Mouse (Mus musculus) adrenal gland (tissue): Measurements from ENCODE around the gene Dnal1.

Experiments
- intact Hi-C: fragments of 180-260 bp; cut with DNase I; formaldehyde crosslinking; loops from one replicate; pipeline ENCODE4 v1.15.1; 2025

Gene Dnal1

GRCm38 (mm10) chr12:84161616-84162433 is 47.7 kb downstream of the Dnal1 start:
- intact Hi-C loops = loop anchor here (2.0 kb wide), 1 partner anchor 83 kb away; no protein-coding TSS in a partner anchor

GRCm38 (mm10) chr12:84163133-84163532 is 49.0 kb downstream of the Dnal1 start:
- intact Hi-C loops = loop anchor here (2.0 kb wide), 1 partner anchor 82 kb away; no protein-coding TSS in a partner anchor

DNA sequence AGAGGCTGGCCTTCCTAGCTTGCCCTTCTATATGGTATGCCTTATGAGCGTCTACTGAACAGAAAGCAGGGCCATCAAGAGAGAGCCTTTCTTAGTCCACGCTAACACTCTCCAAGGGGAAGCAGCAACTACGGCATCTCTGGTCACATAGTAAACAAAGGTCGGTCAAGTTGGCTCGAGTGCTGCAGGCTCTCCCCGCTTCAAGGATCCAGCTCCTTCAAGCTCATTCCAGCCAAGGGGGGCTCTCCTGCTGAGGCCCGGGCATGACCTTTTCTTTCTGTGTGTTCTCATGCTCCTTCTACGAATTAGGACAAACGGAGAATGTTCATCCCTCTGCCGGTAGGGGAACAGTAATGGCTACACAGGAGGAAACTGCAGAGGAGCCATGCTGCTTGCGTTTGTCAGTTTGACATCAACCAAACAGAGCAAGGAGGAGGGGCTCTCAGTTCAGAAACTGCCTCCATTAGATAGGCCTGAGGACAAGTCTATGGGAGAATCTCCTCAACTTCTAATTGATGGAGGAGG is 49.5 kb downstream of the Dnal1 start:
- intact Hi-C loops = loop anchor here (2.0 kb wide), 1 partner anchor 81 kb away; no protein-coding TSS in a partner anchor

DNA sequence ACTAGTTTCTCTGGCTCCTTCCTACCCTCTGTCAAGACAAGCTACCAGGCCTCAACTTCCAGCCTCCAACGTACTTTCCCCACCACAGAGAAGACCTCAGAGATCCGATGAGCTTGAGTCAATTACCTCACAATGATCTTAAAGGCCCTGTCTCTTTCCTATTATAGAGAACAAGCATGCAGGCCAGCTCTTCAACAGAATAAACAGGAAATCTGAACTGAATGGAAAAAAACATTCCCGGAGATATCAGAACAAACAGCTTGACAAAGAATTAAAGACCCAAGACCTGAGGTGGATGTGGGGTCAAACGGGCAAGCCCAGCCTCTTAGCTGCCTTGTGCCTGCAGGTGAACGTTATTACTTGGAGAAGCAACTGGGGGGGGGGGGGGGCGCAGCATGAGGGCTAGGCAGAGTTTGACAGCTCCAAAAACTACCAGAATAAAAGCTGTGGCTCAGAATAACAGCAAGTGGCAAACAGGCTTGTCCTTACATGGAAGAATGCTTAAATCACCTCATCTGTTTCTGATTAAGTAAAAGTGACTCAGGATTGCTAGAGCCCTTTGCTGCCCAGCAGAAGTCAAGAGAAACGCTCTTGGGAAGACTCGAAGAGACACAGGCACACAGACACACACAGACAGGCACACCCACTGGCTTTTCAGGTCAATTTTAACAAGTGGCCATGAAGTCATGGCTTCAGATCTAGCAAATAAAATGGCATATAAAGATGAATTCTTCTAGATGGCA is 51.6 kb downstream of the Dnal1 start:
- intact Hi-C loops = no loop called here

DNA sequence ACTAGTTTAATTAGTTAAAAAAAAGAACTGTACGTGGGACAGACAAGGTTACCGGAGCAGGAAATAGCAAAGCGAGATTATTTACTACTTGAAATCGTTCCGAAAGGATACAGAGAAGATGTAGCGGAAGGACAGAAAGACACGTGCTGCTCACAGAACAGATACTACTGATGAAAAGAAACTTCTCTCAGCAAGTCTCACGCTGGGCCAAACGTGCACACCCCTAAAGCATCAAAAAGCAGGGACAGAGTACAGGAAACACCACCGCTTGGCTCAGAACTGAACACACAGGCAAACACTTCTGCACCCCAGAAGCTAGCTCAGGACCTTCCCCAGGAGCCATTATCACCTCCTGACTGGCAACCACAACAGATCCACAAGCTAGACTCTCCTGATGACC is 56.4 kb downstream of the Dnal1 start:
- intact Hi-C loops = no loop called here

DNA sequence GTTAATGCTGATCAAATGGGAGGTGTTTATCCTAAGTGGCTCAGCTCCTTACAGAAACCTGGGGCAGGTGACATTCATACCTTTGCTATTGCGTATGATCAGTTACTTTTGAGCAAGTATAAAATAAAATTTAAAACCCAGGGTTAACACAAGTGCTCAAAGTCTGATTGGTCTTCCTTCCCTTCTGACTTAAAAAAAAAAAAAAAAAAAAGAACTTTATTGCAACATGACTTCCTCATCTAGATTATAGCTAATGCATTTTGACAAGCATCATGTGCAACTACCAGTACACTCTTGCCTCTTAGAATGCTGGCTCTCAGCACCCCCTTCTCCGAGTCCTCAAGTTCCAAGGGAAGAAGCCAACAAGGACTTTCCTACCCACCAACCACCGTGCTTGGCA is 58.0 kb downstream of the Dnal1 start:
- intact Hi-C loops = no loop called here

GRCm38 (mm10) chr12:84172862-84173261 is 58.7 kb downstream of the Dnal1 start:
- intact Hi-C loops = no loop called here

GRCm38 (mm10) chr12:84173309-84173915 is 59.2 kb downstream of the Dnal1 start:
- intact Hi-C loops = no loop called here

DNA sequence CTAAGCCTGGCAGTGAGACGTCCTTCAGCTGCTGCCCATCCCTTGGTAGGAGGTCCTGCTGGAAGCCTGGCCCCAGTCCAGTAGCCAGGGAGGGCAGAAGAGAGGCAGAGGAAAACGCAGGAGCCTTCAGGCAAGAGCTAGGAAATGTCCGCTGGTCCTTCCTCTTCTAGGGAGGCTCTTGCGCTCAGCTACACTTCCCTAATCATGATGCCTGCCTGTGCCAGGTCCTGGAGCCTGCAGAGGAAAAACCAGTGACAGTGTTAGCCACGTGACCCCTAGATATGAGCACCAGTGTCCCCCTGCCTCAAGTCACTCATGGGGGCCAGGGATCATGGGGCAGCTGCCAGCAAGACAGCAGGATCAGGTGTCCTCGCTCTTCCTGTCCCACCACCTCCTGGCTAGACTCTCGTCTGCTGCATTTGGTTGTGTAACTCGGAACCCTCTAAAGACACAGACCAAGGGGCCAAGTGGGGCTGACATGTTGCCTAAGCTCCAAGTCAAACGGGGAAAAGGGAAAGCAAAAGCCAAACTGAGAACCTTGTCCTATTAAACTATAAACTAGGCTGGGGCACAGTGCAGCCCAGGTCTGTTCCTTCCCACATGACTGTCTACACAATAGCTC is 60.1 kb downstream of the Dnal1 start:
- intact Hi-C loops = no loop called here

GRCm38 (mm10) chr12:84174871-84175270 is 60.7 kb downstream of the Dnal1 start:
- intact Hi-C loops = no loop called here

DNA sequence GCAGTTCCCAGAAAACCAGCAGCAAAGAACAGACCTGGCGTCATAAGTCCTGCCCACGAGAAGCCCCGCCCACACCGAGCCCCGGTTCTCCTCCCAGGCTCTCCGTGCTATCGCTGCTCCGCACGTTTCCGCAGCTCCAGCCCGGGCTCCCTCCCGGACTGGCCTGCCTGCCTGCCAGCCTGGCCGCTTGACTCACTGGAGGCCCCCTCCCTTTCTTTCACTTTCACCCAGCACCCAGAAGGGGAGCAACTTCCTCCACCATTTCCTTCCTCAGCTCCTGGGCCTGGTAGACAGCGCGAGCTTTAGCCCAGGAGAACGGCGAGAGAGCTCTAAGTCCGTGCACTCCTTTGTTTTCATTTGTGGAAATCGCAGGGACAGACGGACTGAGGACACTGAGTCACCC is 61.5 kb downstream of the Dnal1 start:
- intact Hi-C loops = loop anchor here (2.0 kb wide), 1 partner anchor 17 kb away; no protein-coding TSS in a partner anchor

DNA sequence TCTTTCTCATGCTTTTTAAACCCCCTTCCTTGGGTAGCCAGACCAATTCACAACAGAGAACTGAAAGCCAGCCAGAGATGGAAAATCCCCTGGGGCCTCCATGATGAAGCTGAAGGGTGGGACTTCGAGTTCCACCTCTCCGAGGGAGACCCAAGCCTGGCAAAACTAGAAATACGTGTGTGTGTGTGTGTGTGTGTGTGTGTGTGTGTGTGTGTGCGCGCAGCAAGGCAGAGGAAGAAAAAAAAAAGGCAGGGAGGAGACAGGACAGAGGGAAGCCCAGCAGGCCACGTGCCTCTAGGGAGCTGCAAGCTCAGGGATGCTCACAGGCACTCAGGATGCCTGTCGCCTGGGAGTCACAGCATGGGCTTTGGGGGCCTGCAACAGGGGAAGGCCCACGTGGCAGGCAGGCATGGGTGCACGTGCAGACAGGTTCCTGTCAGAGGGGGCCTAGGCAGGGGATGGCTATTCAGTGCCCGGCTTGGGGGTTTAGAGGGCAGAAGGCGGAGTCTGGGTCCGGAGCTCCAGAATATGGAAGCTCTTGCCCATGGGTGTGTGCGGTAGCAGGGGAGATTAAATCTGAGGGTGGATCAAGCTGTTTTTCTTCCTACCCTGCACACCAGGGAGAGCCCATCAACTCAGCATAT is 62.1 kb downstream of the Dnal1 start:
- intact Hi-C loops = loop anchor here (2.0 kb wide), 1 partner anchor 17 kb away; no protein-coding TSS in a partner anchor

DNA sequence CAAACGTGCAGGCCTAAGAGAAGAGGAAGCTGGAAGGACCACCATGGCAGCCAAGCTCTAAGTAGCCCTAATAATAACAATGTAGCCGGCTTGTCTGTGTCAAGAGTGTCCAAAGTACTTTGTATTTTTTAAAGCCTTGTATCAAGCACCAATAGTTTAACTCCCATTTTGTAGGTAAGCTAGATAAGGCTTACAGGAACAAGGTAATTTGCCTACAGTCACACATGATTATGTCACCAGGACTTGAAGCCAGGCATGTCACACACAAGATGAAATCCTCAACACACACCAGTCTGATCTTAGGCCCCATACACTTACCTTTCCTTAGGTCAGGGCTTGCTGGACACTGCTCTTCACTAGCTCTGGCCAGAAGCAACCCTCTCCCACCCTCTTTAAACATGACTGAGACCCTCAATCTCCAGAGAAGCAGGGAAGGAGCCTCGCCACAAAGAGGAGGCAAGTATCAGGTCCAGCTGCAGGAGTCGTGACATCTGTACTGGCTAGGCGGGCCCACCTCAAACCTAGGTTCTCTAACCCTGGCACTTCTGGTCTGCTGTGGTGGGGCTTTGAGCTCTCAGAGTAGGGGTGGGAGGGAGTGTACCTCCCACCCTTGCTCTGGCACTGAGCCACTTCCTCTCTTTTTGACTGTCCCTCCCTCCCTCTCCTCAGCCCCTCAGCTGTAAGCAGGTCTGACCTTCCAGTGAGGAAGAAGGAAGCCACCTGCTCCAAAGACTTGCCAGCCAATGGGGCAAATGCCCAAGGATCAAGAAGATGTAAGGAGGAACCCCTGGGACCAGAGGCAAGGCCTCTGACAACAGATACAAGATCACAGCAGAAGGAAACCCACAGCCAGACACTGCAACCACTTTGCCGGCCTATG is 63.0 kb downstream of the Dnal1 start:
- intact Hi-C loops = loop anchor here (2.0 kb wide), 1 partner anchor 16 kb away; no protein-coding TSS in a partner anchor

DNA sequence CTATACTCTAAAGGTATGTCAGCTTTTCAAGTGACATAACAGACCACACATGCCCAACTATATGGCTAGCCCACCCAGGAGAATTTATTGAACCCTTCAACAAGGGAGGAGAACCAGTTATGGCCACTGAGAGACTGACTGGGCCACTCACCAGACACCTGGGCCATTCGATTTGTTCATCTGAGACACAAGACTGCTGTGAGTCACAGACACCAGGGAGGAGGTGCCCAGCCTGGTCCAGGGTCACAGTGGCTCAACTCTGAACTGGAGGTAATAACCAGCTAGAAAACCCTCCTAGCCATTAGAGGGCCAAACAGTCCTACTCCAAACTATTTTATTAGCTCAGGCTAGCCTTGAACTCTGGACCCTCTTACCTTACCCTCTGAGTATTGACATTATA is 63.9 kb downstream of the Dnal1 start:
- intact Hi-C loops = no loop called here

DNA sequence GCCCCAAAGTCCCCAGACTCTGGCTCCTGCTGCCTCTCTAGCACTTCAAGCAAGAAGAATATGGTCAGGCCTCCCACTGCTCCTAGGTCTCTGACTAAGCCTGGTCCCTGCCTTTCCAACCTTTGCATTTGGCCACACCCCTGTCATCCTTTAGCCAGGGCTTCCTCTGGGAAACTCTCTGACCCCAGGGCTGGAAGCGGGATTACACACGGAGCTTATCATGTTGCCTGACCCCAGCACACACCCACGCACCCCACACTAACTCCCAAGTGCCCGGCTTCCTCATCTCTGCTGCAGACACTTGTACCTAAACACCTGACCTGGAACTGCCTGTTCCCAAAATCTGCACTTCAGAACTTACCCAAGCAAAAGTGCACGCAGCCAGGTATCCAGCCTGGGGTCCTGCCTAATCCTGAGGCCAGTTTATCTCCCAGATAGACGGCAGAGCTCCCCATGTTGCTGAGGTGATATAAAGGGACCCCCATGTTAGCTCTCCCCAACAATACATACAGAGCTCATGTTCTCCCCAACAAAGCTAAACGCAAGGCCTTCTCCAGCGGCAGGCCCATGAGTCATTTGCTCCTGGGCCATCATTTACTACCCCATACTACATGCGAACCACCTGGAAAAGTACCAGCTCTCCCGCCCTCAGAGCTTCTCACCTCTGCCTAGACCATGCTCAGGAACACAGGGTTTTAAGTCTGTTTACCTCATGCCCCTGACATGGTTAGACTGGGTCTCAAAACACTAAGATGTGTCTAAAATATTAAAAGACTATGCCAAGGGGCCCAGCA is 64.7 kb downstream of the Dnal1 start:
- intact Hi-C loops = no loop called here

- intact Hi-C loops = no loop called here
Measured at GRCm38 (mm10) chr12:84180090-84180489, 65.9 kb downstream of the Dnal1 start.

GRCm38 (mm10) chr12:84180701-84181435 is 66.7 kb downstream of the Dnal1 start:
- intact Hi-C loops = no loop called here

DNA sequence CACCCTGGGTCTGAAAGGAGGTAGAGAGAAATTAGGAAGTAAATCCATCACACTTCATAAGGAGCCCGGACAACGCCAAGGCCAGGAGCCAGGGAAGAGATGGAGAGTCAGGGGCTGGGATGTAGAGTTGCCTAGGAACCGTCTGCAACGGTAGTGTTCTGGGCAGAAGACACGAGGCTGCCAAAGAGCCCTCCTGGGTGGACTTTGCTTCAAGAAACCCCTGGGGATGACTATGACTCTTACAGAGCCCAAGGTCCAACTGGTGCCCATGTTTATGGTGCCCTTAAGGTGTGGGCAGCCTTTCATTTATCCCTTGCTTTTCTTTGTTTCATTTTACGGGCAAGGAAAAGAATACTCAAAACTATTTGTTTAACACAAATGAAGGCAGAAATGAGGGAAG is 67.8 kb downstream of the Dnal1 start:
- intact Hi-C loops = no loop called here
